In genomic region chr7:104353600-104353967, GRCm38 (mm10) we compare ENCODE assay signal across 7 mouse cellular contexts. TPM values are rescaled to one million over a fixed set of nuclear protein-coding genes. Genes with fewer than 3 reads are reported as not detected.
DNase-seq lines count a peak whose midpoint lies in the region; ATAC-seq and TF ChIP-seq lines count a peak whose summit lies in the region.

No protein-coding gene starts in this region.

- ATAC-seq in embryonic facial prominence, embryonic 15.5 days (ENCODE audit: insufficient number of reproducible peaks, low FRiP score, low TSS enrichment, low read depth), result no peak
- ATAC-seq in intestine, embryonic 15.5 days, result no peak; the same call in 1 of the 2 replicates
- 0 out of 2 replicates have a peak, but pooled peaks have one; percentile 15 for ATAC-seq in neural tube, embryonic 12.5 days (ENCODE audit: low FRiP score, low read depth)
- ATAC-seq in frontal cortex, adult (ENCODE audit: low TSS enrichment), result no peak
- ATAC-seq in cerebellum, adult (ENCODE audit: insufficient number of reproducible peaks, low FRiP score, low TSS enrichment), result no peak

- DNase-seq in liver, adult 2 months (ENCODE audit: extremely low read depth, low read depth, low spot score), result peak; percentile 22
- no peak for DNase-seq in liver

- H3K4me1 ChIP-seq in liver, adult 2 months (ENCODE audit: control insufficient read depth, insufficient read depth, low read length), result no peaks in the 10 kb centered on the region; the same call in 1 of the 2 replicates
- no peaks in the 10 kb centered on the region for H3K4me1 ChIP-seq in embryonic facial prominence, embryonic 15.5 days
- H3K4me1 ChIP-seq in intestine, embryonic 15.5 days (replicated peaks), result no peaks in the 10 kb centered on the region
- no peaks in the 10 kb centered on the region for H3K4me1 ChIP-seq in neural tube, embryonic 12.5 days

- 66% methylated on average over 2 of the region's 2 CpGs for WGBS in liver, adult 2 months
- 79% methylated on average over 2 of the region's 2 CpGs for WGBS in embryonic facial prominence, embryonic 15.5 days
- whole genome bisulfite sequencing in intestine, embryonic 15.5 days, result 65% methylated on average over 2 of the region's 2 CpGs
- WGBS in neural tube, embryonic 12.5 days, result 78% methylated on average over 2 of the region's 2 CpGs

- no peaks in the 10 kb centered on the region for H3K9me3 ChIP-seq in embryonic facial prominence, embryonic 15.5 days (replicated peaks)
- H3K9me3 ChIP-seq in intestine, embryonic 15.5 days, result no peaks in the 10 kb centered on the region
- no peaks in the 10 kb centered on the region for H3K9me3 ChIP-seq in neural tube, embryonic 12.5 days

- H3K27ac ChIP-seq in liver, adult 2 months (replicated peaks; ENCODE audit: insufficient read depth, low read depth, low read length), result peak overlapping the region; percentile 10; the same call in 1 of the 2 replicates
- no peak overlapping the region for H3K27ac ChIP-seq in embryonic facial prominence, embryonic 15.5 days (replicated peaks)
- no peak overlapping the region for H3K27ac ChIP-seq in intestine, embryonic 15.5 days
- no peak overlapping the region for H3K27ac ChIP-seq in neural tube, embryonic 12.5 days

- H3K4me2 ChIP-seq in embryonic facial prominence, embryonic 15.5 days (replicated peaks), result peak overlapping the region; percentile 50
- H3K4me2 ChIP-seq in intestine, embryonic 15.5 days (replicated peaks), result peak overlapping the region; percentile 52
- peak overlapping the region; percentile 49; the same call in 1 of the 2 replicates for H3K4me2 ChIP-seq in neural tube, embryonic 12.5 days (replicated peaks)

- H3K9ac ChIP-seq in liver, adult 2 months (ENCODE audit: low read depth, low read length), result no peak overlapping the region
- H3K9ac ChIP-seq in embryonic facial prominence, embryonic 15.5 days, result no peak overlapping the region
- no peak overlapping the region for H3K9ac ChIP-seq in intestine, embryonic 15.5 days
- no peak overlapping the region for H3K9ac ChIP-seq in neural tube, embryonic 12.5 days

- H3K4me3 ChIP-seq in liver, adult 2 months (ENCODE audit: insufficient read depth, low read depth, low read length), result no peak overlapping the region
- peak overlapping the region; percentile 47 for H3K4me3 ChIP-seq in embryonic facial prominence, embryonic 15.5 days (replicated peaks)
- peak overlapping the region; percentile 42 for H3K4me3 ChIP-seq in intestine, embryonic 15.5 days (replicated peaks)
- H3K4me3 ChIP-seq in neural tube, embryonic 12.5 days, result no peak overlapping the region

- no peak for TF ChIP-seq CTCF in liver, adult 2 months (IDR thresholded peaks at IDR 0.05; ENCODE audit: low read depth, low read length)

- no peaks in the 10 kb centered on the region; the same call in 1 of the 2 replicates for H3K79me2 ChIP-seq in liver, adult 2 months (ENCODE audit: control insufficient read depth, insufficient read depth, low read length)

- H3K27me3 ChIP-seq in liver, adult 2 months (ENCODE audit: control insufficient read depth, insufficient read depth, low read length), result no peaks in the 10 kb centered on the region
- no peaks in the 10 kb centered on the region for H3K27me3 ChIP-seq in embryonic facial prominence, embryonic 15.5 days
- no peaks in the 10 kb centered on the region for H3K27me3 ChIP-seq in intestine, embryonic 15.5 days (replicated peaks)
- no peaks in the 10 kb centered on the region for H3K27me3 ChIP-seq in neural tube, embryonic 12.5 days (replicated peaks)

- H3K36me3 ChIP-seq in liver, adult 2 months (ENCODE audit: control insufficient read depth, insufficient read depth, low read length), result no peaks in the 10 kb centered on the region
- no peaks in the 10 kb centered on the region for H3K36me3 ChIP-seq in embryonic facial prominence, embryonic 15.5 days
- no peaks in the 10 kb centered on the region for H3K36me3 ChIP-seq in intestine, embryonic 15.5 days
- no peaks in the 10 kb centered on the region for H3K36me3 ChIP-seq in neural tube, embryonic 12.5 days

- no peak for TF ChIP-seq POLR2A in liver, adult 2 months (IDR thresholded peaks at IDR 0.05; ENCODE audit: extremely low read depth, insufficient read depth, low read length)

RNA-seq across cellular contexts. Expression of gene Trim12c, which starts 0.4 kb away (rescaled TPM):
- 6.7 and 12.4 TPM in 2 replicates for total RNA-seq in liver, adult 2 months (2014; rRNA removed)
- 2.7 and 2.8 TPM in 2 replicates for polyA plus RNA-seq in liver, adult 2 months (2012; rRNA removed)
- polyA plus RNA-seq in embryonic facial prominence, embryonic 15.5 days (2015; fragmentation: Nextera tagmentation; extraction: Ambion mirVana), result 2.4 and 2.6 TPM in 2 replicates
- polyA plus RNA-seq in intestine, embryonic 15.5 days (2015; fragmentation: Nextera tagmentation; extraction: Ambion mirVana), result 2.0 and 2.1 TPM in 2 replicates
- 0.88 and 1.1 TPM in 2 replicates for polyA plus RNA-seq in neural tube, embryonic 12.5 days (2016; fragmentation: Nextera tagmentation; extraction: Ambion mirVana)

RNA-seq across cellular contexts. Expression of gene Trim30b, which starts 16.1 kb away (rescaled TPM):
- 0.47 and 0.74 TPM in 2 replicates for total RNA-seq in liver, adult 2 months (2014; rRNA removed)
- 0.06 TPM in 1 of 2 replicates, not detected in the other for polyA plus RNA-seq in liver, adult 2 months (2012; rRNA removed)
- polyA plus RNA-seq in embryonic facial prominence, embryonic 15.5 days (2015; fragmentation: Nextera tagmentation; extraction: Ambion mirVana), result 0.13 and 0.16 TPM in 2 replicates
- 0.08 and 0.09 TPM in 2 replicates for polyA plus RNA-seq in intestine, embryonic 15.5 days (2015; fragmentation: Nextera tagmentation; extraction: Ambion mirVana)
- polyA plus RNA-seq in neural tube, embryonic 12.5 days (2016; fragmentation: Nextera tagmentation; extraction: Ambion mirVana), result not detected in 2 replicates

RNA-seq across cellular contexts. Expression of gene Trim34b, which starts 24.3 kb away (rescaled TPM):
- 0.09 TPM in 1 of 2 replicates, not detected in the other for total RNA-seq in liver, adult 2 months (2014; rRNA removed)
- 0.76 and 1.3 TPM in 2 replicates for polyA plus RNA-seq in liver, adult 2 months (2012; rRNA removed)
- 0.16 TPM in 1 of 2 replicates, not detected in the other for polyA plus RNA-seq in embryonic facial prominence, embryonic 15.5 days (2015; fragmentation: Nextera tagmentation; extraction: Ambion mirVana)
- 0.16 TPM in 1 of 2 replicates, not detected in the other for polyA plus RNA-seq in intestine, embryonic 15.5 days (2015; fragmentation: Nextera tagmentation; extraction: Ambion mirVana)
- polyA plus RNA-seq in neural tube, embryonic 12.5 days (2016; fragmentation: Nextera tagmentation; extraction: Ambion mirVana), result not detected in 2 replicates

RNA-seq across cellular contexts. Expression of gene Trim12a, which starts 38.3 kb away (rescaled TPM):
- 11.7 and 15.5 TPM in 2 replicates for total RNA-seq in liver, adult 2 months (2014; rRNA removed)
- polyA plus RNA-seq in liver, adult 2 months (2012; rRNA removed), result 1.6 and 1.7 TPM in 2 replicates
- polyA plus RNA-seq in embryonic facial prominence, embryonic 15.5 days (2015; fragmentation: Nextera tagmentation; extraction: Ambion mirVana), result 7.3 and 8.0 TPM in 2 replicates
- polyA plus RNA-seq in intestine, embryonic 15.5 days (2015; fragmentation: Nextera tagmentation; extraction: Ambion mirVana), result 5.1 and 6.3 TPM in 2 replicates
- polyA plus RNA-seq in neural tube, embryonic 12.5 days (2016; fragmentation: Nextera tagmentation; extraction: Ambion mirVana), result 2.7 and 2.9 TPM in 2 replicates

RNA-seq across cellular contexts. Expression of gene Trim30c, which starts 47.1 kb away (rescaled TPM):
- 0.54 and 1.3 TPM in 2 replicates for total RNA-seq in liver, adult 2 months (2014; rRNA removed)
- polyA plus RNA-seq in liver, adult 2 months (2012; rRNA removed), result 0.13 TPM in 1 of 2 replicates, not detected in the other
- 0.22 and 0.28 TPM in 2 replicates for polyA plus RNA-seq in embryonic facial prominence, embryonic 15.5 days (2015; fragmentation: Nextera tagmentation; extraction: Ambion mirVana)
- polyA plus RNA-seq in intestine, embryonic 15.5 days (2015; fragmentation: Nextera tagmentation; extraction: Ambion mirVana), result 0.13 and 0.19 TPM in 2 replicates
- not detected in 2 replicates for polyA plus RNA-seq in neural tube, embryonic 12.5 days (2016; fragmentation: Nextera tagmentation; extraction: Ambion mirVana)

Comparison
In these comparisons a context has a peak if more than half of its experiments do, and no peak if none do; other contexts are left out.
1. H3K4me3 ChIP-seq: peak in embryonic facial prominence, embryonic 15.5 days (single experiment) and intestine, embryonic 15.5 days (single experiment); none in liver, adult 2 months (single experiment) and neural tube, embryonic 12.5 days (single experiment).
2. Peak in every context shown above with its lines, with median percentiles within 50 percentile points of each other: H3K4me2 ChIP-seq.